Mouse (Mus musculus): Measurements from ENCODE around the gene Snd1. TPM values are rescaled to one million over a fixed set of nuclear protein-coding genes. Genes with fewer than 3 reads are reported as not detected.

The Snd1 gene
- polyA plus RNA-seq, 2 experiments, result 31.5 to 43.2 TPM

DNA sequence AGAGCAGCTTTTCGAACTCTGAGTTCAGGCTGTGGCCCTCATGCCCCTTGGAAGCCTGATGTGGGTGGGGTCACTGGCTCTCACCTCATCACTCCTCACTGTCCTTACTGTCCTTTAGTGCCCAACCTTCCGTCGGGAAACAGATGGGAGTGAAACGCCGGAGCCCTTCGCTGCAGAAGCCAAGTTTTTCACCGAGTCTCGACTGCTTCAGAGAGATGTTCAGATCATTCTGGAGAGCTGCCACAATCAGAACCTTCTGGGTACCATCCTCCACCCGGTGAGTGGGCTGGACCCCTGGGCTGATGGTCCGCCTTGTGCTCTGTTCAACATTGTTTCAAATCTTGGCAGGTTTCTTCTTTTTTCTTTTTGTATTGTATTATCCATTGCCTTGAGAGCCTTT lies 52.5 kb downstream of the Snd1 start:
- no peaks in the 10 kb centered on the region for H3K4me1 ChIP-seq (replicated peaks; ENCODE audit: control insufficient read depth in 2 of 2, insufficient read depth in 2 of 2, low read length in 1 of 2)
- no peaks in the 10 kb centered on the region for H3K27me3 ChIP-seq (ENCODE audit: control insufficient read depth, insufficient read depth, low read length)
- H3K4me3 ChIP-seq (ENCODE audit: insufficient read depth in 1 of 2, low read depth in 2 of 2, low read length in 2 of 2), result no peak overlapping the region
- no peak for TF ChIP-seq EP300 (IDR thresholded peaks at IDR 0.05; ENCODE audit: low read depth)
- TF ChIP-seq CTCF (IDR thresholded peaks at IDR 0.05; ENCODE audit: low read depth), result no peak
- no peak overlapping the region for H3K9ac ChIP-seq (replicated peaks)
- no peak overlapping the region for H3K27ac ChIP-seq
- ATAC-seq (ENCODE audit: insufficient read depth) (no peak), DNase-seq (ENCODE audit: low read depth in 3 of 3, low spot score in 3 of 3) (no peak)
- peaks cover 36% of the 10 kb centered on the region for H3K36me3 ChIP-seq (replicated peaks; ENCODE audit: control insufficient read depth, insufficient read depth, low read depth)
- 85% methylated on average over 10 of the region's 10 CpGs for WGBS (ENCODE audit: insufficient replicate concordance)
- no peak overlapping the region for H3K4me2 ChIP-seq (ENCODE audit: low read depth)
- no peaks in the 10 kb centered on the region for H3K9me3 ChIP-seq (ENCODE audit: control insufficient read depth, low read length)

DNA sequence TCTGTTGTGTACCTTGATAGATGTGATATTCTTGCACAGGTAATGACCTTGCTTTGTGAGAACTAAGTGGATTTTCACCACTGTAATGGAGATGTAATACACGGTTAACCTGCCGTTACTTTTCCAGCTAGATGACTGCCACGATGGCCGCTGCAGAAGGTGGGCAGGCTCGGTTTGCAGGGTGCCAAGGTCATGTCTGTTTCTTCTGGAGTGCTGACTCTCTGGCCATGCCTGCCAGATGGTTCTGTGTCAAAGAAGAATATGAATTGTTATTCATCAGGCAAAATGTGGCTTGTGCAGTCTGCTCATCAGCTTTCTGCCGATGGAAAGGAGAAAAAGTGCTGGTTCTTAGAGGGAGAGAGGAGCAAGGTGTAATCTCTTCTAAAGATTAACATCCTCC lies 53.3 kb downstream of the Snd1 start:
- Histone ChIP-seq H3K27me3 (ENCODE audit: control insufficient read depth, insufficient read depth, low read length) (no peaks in the 10 kb centered on the region), H3K9me3 (ENCODE audit: control insufficient read depth, low read length) (no peaks in the 10 kb centered on the region), H3K36me3 (replicated peaks; ENCODE audit: control insufficient read depth, insufficient read depth, low read depth) (peaks cover 30% of the 10 kb centered on the region), H3K4me3 (ENCODE audit: insufficient read depth in 1 of 2, low read depth in 2 of 2, low read length in 2 of 2) (no peak overlapping the region), H3K9ac (replicated peaks) (no peak overlapping the region), H3K27ac (no peak overlapping the region), H3K4me2 (ENCODE audit: low read depth) (no peak overlapping the region), H3K4me1 (replicated peaks; ENCODE audit: control insufficient read depth in 2 of 2, insufficient read depth in 2 of 2, low read length in 1 of 2) (no peaks in the 10 kb centered on the region)
- TF ChIP-seq CTCF (IDR thresholded peaks at IDR 0.05; ENCODE audit: low read depth), result no peak
- TF ChIP-seq EP300 (IDR thresholded peaks at IDR 0.05; ENCODE audit: low read depth), result no peak
- DNase-seq (ENCODE audit: low read depth in 3 of 3, low spot score in 3 of 3) (no peak), ATAC-seq (ENCODE audit: insufficient read depth) (no peak)
- WGBS (ENCODE audit: insufficient replicate concordance), result 86% methylated on average over 6 of the region's 6 CpGs

DNA sequence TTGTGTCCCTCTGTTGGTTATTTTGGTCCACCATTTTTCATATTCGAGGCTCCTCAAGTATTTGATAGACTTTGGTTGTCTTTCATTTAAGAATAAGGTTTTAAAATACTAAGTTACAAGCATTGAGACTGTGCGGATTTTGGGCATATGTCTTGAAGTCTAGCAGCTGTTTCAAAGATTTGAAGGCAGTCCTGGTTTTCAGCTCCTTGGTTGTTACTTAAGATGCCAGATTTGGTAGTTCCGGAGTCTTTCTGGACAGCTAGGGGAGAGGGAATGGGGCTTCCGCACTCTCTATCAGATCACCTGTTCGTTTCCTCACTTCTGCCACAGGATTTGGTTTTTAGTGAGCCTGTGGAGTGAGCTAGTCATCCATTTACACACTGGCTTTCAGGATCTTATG lies 61.5 kb downstream of the Snd1 start:
- Histone ChIP-seq H3K9ac (replicated peaks) (no peak overlapping the region), H3K4me1 (replicated peaks; ENCODE audit: control insufficient read depth in 2 of 2, insufficient read depth in 2 of 2, low read length in 1 of 2) (no peaks in the 10 kb centered on the region), H3K4me3 (ENCODE audit: insufficient read depth in 1 of 2, low read depth in 2 of 2, low read length in 2 of 2) (no peak overlapping the region), H3K36me3 (replicated peaks; ENCODE audit: control insufficient read depth, insufficient read depth, low read depth) (peaks cover 6% of the 10 kb centered on the region), H3K27ac (no peak overlapping the region), H3K4me2 (ENCODE audit: low read depth) (no peak overlapping the region), H3K9me3 (ENCODE audit: control insufficient read depth, low read length) (no peaks in the 10 kb centered on the region), H3K27me3 (ENCODE audit: control insufficient read depth, insufficient read depth, low read length) (no peaks in the 10 kb centered on the region)
- WGBS (ENCODE audit: insufficient replicate concordance), result 79% methylated on average over 5 of the region's 5 CpGs
- no peak for DNase-seq (ENCODE audit: low read depth in 3 of 3, low spot score in 3 of 3)
- ATAC-seq (ENCODE audit: insufficient read depth), result no peak
- TF ChIP-seq CTCF (IDR thresholded peaks at IDR 0.05; ENCODE audit: low read depth) (no peak), EP300 (IDR thresholded peaks at IDR 0.05; ENCODE audit: low read depth) (no peak)

DNA sequence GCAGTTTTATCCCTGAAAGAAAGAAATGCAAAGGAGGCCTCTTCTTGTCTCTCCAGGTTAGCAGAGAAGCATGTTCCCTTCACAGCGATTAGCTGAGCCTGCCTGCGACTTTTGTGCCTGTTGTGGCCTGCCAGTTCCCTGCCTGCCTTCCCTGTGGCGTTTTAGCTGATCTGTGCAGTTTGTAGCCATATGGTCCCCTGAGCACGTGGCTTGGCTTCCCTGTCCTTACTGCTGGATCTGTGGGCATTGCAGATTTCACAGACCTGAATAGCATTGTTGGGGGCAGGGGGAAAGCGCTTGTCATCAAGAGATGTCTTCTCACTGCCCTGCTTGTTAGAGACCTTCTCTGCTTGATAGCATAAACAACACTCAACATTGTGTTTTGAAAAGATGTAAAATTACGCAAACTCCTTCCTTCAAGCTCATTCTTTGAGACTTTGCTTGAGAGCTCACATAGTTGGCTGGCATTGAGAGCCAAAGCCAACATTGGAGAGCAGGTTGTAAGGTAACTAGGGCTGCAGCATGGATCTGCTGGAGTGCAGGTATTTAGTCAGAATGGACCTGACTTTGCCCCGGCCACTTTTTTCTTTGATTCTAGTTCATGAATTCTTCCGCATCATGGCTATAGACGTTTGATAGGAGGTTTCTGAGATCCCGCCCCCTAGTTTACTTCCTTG lies 63.0 kb downstream of the Snd1 start:
- H3K9ac ChIP-seq (replicated peaks), result no peak overlapping the region
- no peak overlapping the region for H3K4me3 ChIP-seq (ENCODE audit: insufficient read depth in 1 of 2, low read depth in 2 of 2, low read length in 2 of 2)
- H3K27me3 ChIP-seq (ENCODE audit: control insufficient read depth, insufficient read depth, low read length), result no peaks in the 10 kb centered on the region
- peaks cover 6% of the 10 kb centered on the region for H3K36me3 ChIP-seq (replicated peaks; ENCODE audit: control insufficient read depth, insufficient read depth, low read depth)
- ATAC-seq (ENCODE audit: insufficient read depth) (no peak), DNase-seq (ENCODE audit: low read depth in 3 of 3, low spot score in 3 of 3) (no peak)
- no peak overlapping the region for H3K27ac ChIP-seq
- 71% methylated on average over 10 of the region's 10 CpGs for WGBS (ENCODE audit: insufficient replicate concordance)
- no peak for TF ChIP-seq CTCF (IDR thresholded peaks at IDR 0.05; ENCODE audit: low read depth)
- TF ChIP-seq EP300 (IDR thresholded peaks at IDR 0.05; ENCODE audit: low read depth), result no peak
- no peak overlapping the region for H3K4me2 ChIP-seq (ENCODE audit: low read depth)
- no peaks in the 10 kb centered on the region for H3K9me3 ChIP-seq (ENCODE audit: control insufficient read depth, low read length)
- H3K4me1 ChIP-seq (replicated peaks; ENCODE audit: control insufficient read depth in 2 of 2, insufficient read depth in 2 of 2, low read length in 1 of 2), result no peaks in the 10 kb centered on the region

DNA sequence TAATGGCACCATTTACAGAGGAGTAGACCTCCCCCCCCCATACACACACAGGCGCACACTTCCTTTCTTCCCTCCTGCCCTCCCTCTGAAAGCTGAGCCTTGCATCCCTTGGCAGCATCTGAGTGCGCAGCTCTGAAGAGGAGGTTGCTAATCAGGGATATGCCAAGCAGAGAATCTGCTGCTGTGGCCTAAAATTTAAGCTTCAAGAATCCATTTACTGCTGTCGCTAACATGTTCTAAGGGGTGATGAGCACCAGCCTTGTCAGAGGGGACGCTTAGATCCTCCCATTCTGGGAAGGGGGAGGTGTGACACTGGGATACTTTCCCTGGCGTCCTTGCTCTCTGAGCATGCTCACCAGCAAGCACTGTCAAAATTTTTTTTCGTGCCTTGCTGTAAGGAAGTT lies 67.4 kb downstream of the Snd1 start:
- no peak overlapping the region for H3K27ac ChIP-seq
- ATAC-seq (ENCODE audit: insufficient read depth), result no peak
- no peaks in the 10 kb centered on the region for H3K27me3 ChIP-seq (ENCODE audit: control insufficient read depth, insufficient read depth, low read length)
- no peak overlapping the region for H3K4me2 ChIP-seq (ENCODE audit: low read depth)
- H3K4me3 ChIP-seq (ENCODE audit: insufficient read depth in 1 of 2, low read depth in 2 of 2, low read length in 2 of 2), result no peak overlapping the region
- H3K9me3 ChIP-seq (ENCODE audit: control insufficient read depth, low read length), result no peaks in the 10 kb centered on the region
- TF ChIP-seq EP300 (IDR thresholded peaks at IDR 0.05; ENCODE audit: low read depth) (no peak), CTCF (IDR thresholded peaks at IDR 0.05; ENCODE audit: low read depth) (no peak)
- DNase-seq (ENCODE audit: low read depth in 3 of 3, low spot score in 3 of 3), result no peak
- H3K4me1 ChIP-seq (replicated peaks; ENCODE audit: control insufficient read depth in 2 of 2, insufficient read depth in 2 of 2, low read length in 1 of 2), result no peaks in the 10 kb centered on the region
- H3K36me3 ChIP-seq (replicated peaks; ENCODE audit: control insufficient read depth, insufficient read depth, low read depth), result peaks cover 11% of the 10 kb centered on the region
- 73% methylated on average over 6 of the region's 6 CpGs for WGBS (ENCODE audit: insufficient replicate concordance)
- H3K9ac ChIP-seq (replicated peaks), result no peak overlapping the region

All from liver, embryonic 14.5 days (tissue).